Mouse (Mus musculus) forebrain, embryonic 16.5 days (tissue): ENCODE measurements around the gene Card11. TPM values are rescaled to one million over a fixed set of nuclear protein-coding genes. Genes with fewer than 3 reads are reported as not detected.

ENCODE experiments used
- ATAC-seq: fragments of 200-750 bp; cut with Nextera tagmentation; 2 replicates; pipeline ENCODE4 v1.8.0; 2017; ENCODE audit warnings: mild to moderate bottlenecking, moderate library complexity
- H3K27ac ChIP-seq: fragments of 300-500 bp; sonication (generic); 2 replicates; pipeline ENCODE4 v1.5.1; 2014; ENCODE audit warnings: low read length, control low read depth
- H3K27me3 ChIP-seq: fragments of 300-500 bp; sonication (generic); replicated peaks from 2 replicates; pipeline ENCODE4 v1.6.1; 2014; ENCODE audit warnings: low read length; ENCODE audit not compliant: control insufficient read depth, insufficient read depth
- H3K36me3 ChIP-seq: fragments of 300-500 bp; sonication (generic); 2 replicates; pipeline ENCODE4 v1.6.1; 2014; ENCODE audit not compliant: control insufficient read depth, insufficient read depth
- H3K4me1 ChIP-seq: fragments of 300-500 bp; sonication (generic); replicated peaks from 2 replicates; pipeline ENCODE4 v1.6.1; 2014; ENCODE audit warnings: low read length; ENCODE audit not compliant: control insufficient read depth, insufficient read depth
- H3K4me2 ChIP-seq: fragments of 300-500 bp; sonication (generic); 2 replicates; pipeline ENCODE4 v1.6.1; 2014; ENCODE audit warnings: mild to moderate bottlenecking, low read length, control low read depth
- H3K4me3 ChIP-seq: fragments of 300-500 bp; sonication (generic); replicated peaks from 2 replicates; pipeline ENCODE4 v1.5.1; 2014; ENCODE audit warnings: mild to moderate bottlenecking, low read length, control low read depth
- H3K9ac ChIP-seq: fragments of 300-500 bp; sonication (generic); replicated peaks from 2 replicates; pipeline ENCODE4 v1.6.1; 2014; ENCODE audit warnings: low read depth, low read length, control low read depth
- H3K9me3 ChIP-seq: fragments of 300-500 bp; sonication (generic); 2 replicates; pipeline ENCODE4 v1.6.1; 2016; ENCODE audit warnings: low read length; ENCODE audit not compliant: control insufficient read depth
- WGBS: fragments of 180-500 bp; shearing (Covaris S2); extraction: QIAGEN DNeasy Blood & Tissue Kit; methylation state at CpG from one replicate; pipeline ENCODE4 v1.1.7; 2014; 5-methylcytosine and 5-hydroxymethylcytosine counted together
- polyA plus RNA-seq: library from polyadenylated mRNA; unstranded; fragments of >200 nt; fragmentation: Nextera tagmentation; extraction: Ambion mirVana; gene quantifications from 2 replicates; pipeline ENCODE4 v1.2.1, GENCODE M21; 2015

Gene Card11
- polyA plus RNA-seq, 1 experiment from 2014 or later: 0.05 TPM

- Histone ChIP-seq H3K9ac (no peak overlapping the region), H3K4me3 (no peak overlapping the region), H3K27ac (no peak overlapping the region), H3K4me1 (peaks cover 6% of the 10 kb centered on the region; the same call in 1 of the 2 replicates), H3K4me2 (no peak overlapping the region), H3K27me3 (peaks cover 11% of the 10 kb centered on the region; the same call in 1 of the 2 replicates), H3K36me3 (no peaks in the 10 kb centered on the region), H3K9me3 (no peaks in the 10 kb centered on the region)
- WGBS: 31% methylated on average over 18 of the region's 18 CpGs
- ATAC-seq: no peak
Observed at GRCm38 (mm10) chr5:140873039-140873551, 127.3 kb downstream of the Card11 start.

GRCm38 (mm10) chr5:140872532-140873038 lies 127.8 kb downstream of the Card11 start:
- Histone ChIP-seq H3K4me2 (no peak overlapping the region), H3K4me3 (no peak overlapping the region), H3K36me3 (no peaks in the 10 kb centered on the region), H3K9ac (no peak overlapping the region), H3K27me3 (peaks cover 11% of the 10 kb centered on the region; the same call in 1 of the 2 replicates), H3K27ac (no peak overlapping the region), H3K9me3 (no peaks in the 10 kb centered on the region), H3K4me1 (peaks cover 6% of the 10 kb centered on the region; the same call in 1 of the 2 replicates)
- 25% methylated on average over 11 of the region's 11 CpGs for WGBS
- ATAC-seq: no peak

GRCm38 (mm10) chr5:140871241-140871640 lies 129.1 kb downstream of the Card11 start:
- Histone ChIP-seq H3K4me3 (no peak overlapping the region), H3K4me1 (peaks cover 6% of the 10 kb centered on the region; the same call in 1 of the 2 replicates), H3K9ac (no peak overlapping the region), H3K27me3 (peaks cover 11% of the 10 kb centered on the region; the same call in 1 of the 2 replicates), H3K27ac (no peak overlapping the region), H3K36me3 (no peaks in the 10 kb centered on the region), H3K4me2 (no peak overlapping the region), H3K9me3 (no peaks in the 10 kb centered on the region)
- WGBS: 73% methylated on average over 6 of the region's 6 CpGs
- ATAC-seq: no peak

GRCm38 (mm10) chr5:140869034-140869433 lies 131.3 kb downstream of the Card11 start:
- Histone ChIP-seq H3K36me3 (no peaks in the 10 kb centered on the region), H3K4me2 (no peak overlapping the region), H3K9ac (no peak overlapping the region), H3K27me3 (peaks cover 11% of the 10 kb centered on the region; the same call in 1 of the 2 replicates), H3K4me3 (no peak overlapping the region), H3K4me1 (peaks cover 6% of the 10 kb centered on the region; the same call in 1 of the 2 replicates), H3K27ac (no peak overlapping the region), H3K9me3 (no peaks in the 10 kb centered on the region)
- 75% methylated on average over 2 of the region's 2 CpGs for WGBS
- no peak for ATAC-seq

- ATAC-seq: no peak
- H3K36me3 ChIP-seq: no peaks in the 10 kb centered on the region
- H3K27ac ChIP-seq: no peak overlapping the region
- no peaks in the 10 kb centered on the region for H3K4me1 ChIP-seq
- no peak overlapping the region for H3K4me2 ChIP-seq
- H3K4me3 ChIP-seq: no peak overlapping the region
- WGBS: 84% methylated on average over 5 of the region's 5 CpGs
- H3K9ac ChIP-seq: no peak overlapping the region
- no peaks in the 10 kb centered on the region for H3K27me3 ChIP-seq
- no peaks in the 10 kb centered on the region for H3K9me3 ChIP-seq
Observed at GRCm38 (mm10) chr5:140859730-140860129, 140.7 kb downstream of the Card11 start.

- H3K4me1 ChIP-seq: no peaks in the 10 kb centered on the region
- no peaks in the 10 kb centered on the region for H3K9me3 ChIP-seq
- no peak overlapping the region for H3K9ac ChIP-seq
- no peak for ATAC-seq
- no peak overlapping the region for H3K4me2 ChIP-seq
- no peaks in the 10 kb centered on the region for H3K36me3 ChIP-seq
- no peaks in the 10 kb centered on the region for H3K27me3 ChIP-seq
- no peak overlapping the region for H3K4me3 ChIP-seq
- H3K27ac ChIP-seq: no peak overlapping the region
- 100% methylated on average over 3 of the region's 3 CpGs for WGBS
Observed at GRCm38 (mm10) chr5:140858335-140858734, 142.0 kb downstream of the Card11 start.

- ATAC-seq: no peak
- Histone ChIP-seq H3K4me2 (no peak overlapping the region), H3K27me3 (no peaks in the 10 kb centered on the region), H3K27ac (no peak overlapping the region), H3K4me1 (no peaks in the 10 kb centered on the region), H3K9me3 (no peaks in the 10 kb centered on the region), H3K36me3 (no peaks in the 10 kb centered on the region), H3K9ac (no peak overlapping the region), H3K4me3 (no peak overlapping the region)
- 58% methylated on average over 8 of the region's 8 CpGs for WGBS
Observed at GRCm38 (mm10) chr5:140857432-140858154, 142.8 kb downstream of the Card11 start.

- no peak for ATAC-seq
- Histone ChIP-seq H3K27ac (no peak overlapping the region), H3K9me3 (peaks cover under 1% of the 10 kb centered on the region; the same call in 1 of the 2 replicates), H3K4me1 (no peaks in the 10 kb centered on the region), H3K36me3 (no peaks in the 10 kb centered on the region), H3K4me2 (no peak overlapping the region), H3K9ac (no peak overlapping the region), H3K27me3 (no peaks in the 10 kb centered on the region), H3K4me3 (no peak overlapping the region)
- WGBS: 34% methylated on average over 11 of the region's 11 CpGs
Observed at GRCm38 (mm10) chr5:140855909-140856530, 144.4 kb downstream of the Card11 start.

GRCm38 (mm10) chr5:140854700-140855099 lies 145.7 kb downstream of the Card11 start:
- H3K4me3 ChIP-seq: no peak overlapping the region
- H3K9me3 ChIP-seq: peaks cover 2% of the 10 kb centered on the region; the same call in 1 of the 2 replicates
- no peak overlapping the region for H3K27ac ChIP-seq
- H3K4me2 ChIP-seq: no peak overlapping the region
- no peaks in the 10 kb centered on the region for H3K27me3 ChIP-seq
- no peaks in the 10 kb centered on the region for H3K36me3 ChIP-seq
- no peak overlapping the region for H3K9ac ChIP-seq
- H3K4me1 ChIP-seq: no peaks in the 10 kb centered on the region
- ATAC-seq: no peak
- WGBS: 71% methylated on average over 4 of the region's 4 CpGs
